Mouse (Mus musculus) testis, postnatal 14 days (tissue): ENCODE data around the gene Cbarp.

Source experiments
- DNase-seq: peaks from one replicate; pipeline ENCODE4 v3.0.0; 2021; ENCODE audit warnings: low spot score

The Cbarp gene

GRCm38 (mm10) chr10:80143664-80144063 lies 3.0 kb upstream of the Cbarp start:
- DNase-seq = no peak

- DNase-seq = no peak
Measured at GRCm38 (mm10) chr10:80142530-80142925, 1.9 kb upstream of the Cbarp start.

DNA sequence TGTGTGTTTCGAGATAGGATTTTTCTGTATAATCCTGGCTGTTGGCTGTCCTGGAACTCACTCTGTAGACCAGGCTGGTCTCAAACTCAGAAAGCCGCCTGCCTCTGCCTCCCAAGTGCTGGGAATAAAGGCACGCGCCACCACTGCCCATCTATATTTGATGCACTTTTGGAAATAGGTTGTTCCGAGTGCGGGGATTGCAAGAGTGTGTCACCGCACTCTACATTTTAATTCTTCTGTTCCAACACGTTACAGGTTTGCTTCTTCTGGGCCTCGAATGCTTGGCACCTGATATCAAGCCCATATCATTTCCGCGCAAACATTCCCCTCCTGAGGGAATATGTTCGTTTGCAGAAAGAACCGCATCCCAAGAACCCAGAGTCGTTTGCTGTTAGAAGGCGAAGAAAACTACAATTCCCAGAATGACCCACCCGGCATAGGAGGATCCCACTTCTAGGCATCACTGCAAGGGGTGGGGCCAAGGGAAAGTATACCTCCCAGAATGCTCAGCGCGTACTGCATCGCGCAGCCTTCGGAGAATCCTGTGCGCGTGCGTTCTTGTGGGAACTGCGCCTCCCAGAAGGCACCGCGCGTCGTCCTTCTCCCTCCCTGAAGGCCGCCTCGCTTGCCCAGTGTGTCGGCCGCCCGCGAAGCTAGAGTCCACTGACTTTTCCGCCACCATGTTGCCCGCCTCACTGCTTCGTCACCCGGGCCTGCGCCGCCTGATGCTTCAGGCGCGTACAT lies 1.3 kb upstream of the Cbarp start:
- peak; percentile 95 for DNase-seq

DNA sequence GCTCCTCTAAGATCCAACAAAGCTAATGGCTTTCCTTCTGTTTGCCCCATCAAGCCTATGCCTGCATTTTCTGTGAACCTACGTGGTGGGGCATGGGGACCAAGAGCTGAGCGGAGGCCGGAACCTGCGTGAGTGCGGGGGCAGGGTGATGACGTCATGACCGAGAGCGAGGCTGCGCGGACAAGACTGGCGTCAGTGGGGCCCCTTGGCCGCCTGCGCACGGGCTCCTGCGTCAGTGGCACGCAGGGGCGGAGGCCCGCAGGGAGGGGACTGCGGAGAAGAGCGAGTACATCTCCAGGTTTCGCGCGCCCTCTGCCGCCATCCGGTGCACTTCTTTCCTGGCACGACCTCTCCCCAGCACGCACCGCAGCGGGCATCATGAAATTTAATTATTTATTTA lies 608 bp upstream of the Cbarp start:
- DNase-seq = peak; percentile 93

- no peak for DNase-seq
Measured at GRCm38 (mm10) chr10:80139975-80140665, 515 bp downstream of the Cbarp start.

DNA sequence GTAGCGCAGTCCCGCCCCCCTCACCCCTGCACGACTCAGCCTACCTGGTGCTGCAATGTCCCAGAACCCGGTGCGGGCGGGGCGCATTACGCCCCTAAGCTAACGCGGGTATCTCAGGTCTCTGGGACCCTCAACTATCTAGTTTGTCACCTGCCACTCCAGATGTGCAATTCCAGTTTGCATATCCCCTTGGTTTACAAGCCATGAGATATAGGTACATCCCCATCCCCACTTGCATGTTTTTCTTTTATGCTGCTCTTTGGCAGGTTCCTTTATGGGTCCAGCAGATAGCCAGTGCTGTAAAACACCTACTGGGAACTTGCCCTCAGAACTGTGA lies 1.2 kb downstream of the Cbarp start:
- DNase-seq = no peak

GRCm38 (mm10) chr10:80138553-80139438 lies 1.8 kb downstream of the Cbarp start, which contains the start of gene Atp5d:
Gene Atp5d (plus strand): TSS chr10:80138632.
- peak; percentile 69 for DNase-seq

DNA sequence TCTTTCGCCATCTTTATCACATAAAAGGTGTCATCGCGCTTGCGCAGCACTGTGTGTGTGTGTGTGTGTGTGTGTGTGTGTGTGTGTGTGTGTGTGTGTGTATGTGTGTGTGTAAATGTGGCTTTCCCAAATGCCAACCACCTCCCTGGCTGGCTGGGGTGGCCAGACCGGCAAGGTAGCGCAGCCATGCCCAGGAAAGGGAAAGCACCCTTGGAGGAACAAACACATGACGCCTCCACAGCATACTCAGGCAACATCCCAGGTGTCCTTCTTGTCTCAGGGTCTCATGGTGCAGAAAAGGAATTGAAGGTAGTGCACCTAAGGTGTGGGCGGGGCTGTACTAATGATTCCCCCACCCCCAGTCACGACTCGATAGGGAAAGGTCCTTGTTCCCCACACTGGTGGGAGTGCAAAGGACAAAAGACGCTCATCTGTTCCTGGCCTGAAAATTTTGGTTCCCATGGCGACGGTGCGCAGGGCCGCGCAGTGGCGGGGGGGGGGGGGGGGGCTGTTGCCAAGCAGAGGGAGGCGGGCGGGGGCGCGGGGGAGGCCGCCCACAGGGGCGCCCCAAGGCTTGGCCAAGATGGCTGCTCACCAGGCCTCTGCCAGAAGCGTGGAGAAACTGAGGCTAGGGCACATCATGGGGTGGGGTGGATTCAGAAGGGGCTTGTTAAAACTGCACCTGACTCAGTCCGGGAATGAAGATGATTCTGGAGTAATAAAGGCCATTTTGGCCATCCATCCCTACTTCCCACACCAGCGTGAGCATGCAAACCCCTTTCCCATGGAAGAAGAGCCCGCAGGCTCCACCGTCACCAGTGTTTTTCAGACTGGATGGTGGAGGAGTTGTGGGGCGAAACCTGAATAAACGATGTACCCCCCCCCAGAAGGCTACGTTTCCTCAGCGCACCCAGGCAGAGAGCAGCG lies 2.7 kb downstream of the Cbarp start:
- DNase-seq = no peak

- no peak for DNase-seq
Measured at GRCm38 (mm10) chr10:80136952-80137625, 3.5 kb downstream of the Cbarp start.

GRCm38 (mm10) chr10:80136179-80136951 lies 4.3 kb downstream of the Cbarp start:
- no peak for DNase-seq

DNA sequence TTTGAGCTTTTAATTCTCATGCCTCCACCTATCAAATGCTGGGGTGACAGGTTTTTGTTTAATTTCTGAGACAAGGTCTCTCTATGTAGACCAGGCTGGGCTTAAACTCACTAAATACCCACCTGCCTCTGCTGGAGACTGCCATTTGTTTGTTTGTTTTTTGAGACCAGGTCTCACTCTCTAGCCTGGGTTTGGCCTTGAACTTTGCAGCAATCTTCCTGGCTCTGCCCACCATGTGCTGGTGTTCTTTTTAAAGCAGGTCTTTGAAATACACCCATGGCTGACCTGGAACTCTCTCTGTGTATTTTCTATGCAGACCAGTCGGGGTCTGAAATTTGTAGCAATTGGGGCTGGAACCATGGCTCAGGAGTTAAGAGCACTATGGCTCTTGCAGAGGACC lies 5.0 kb downstream of the Cbarp start:
- DNase-seq = no peak

- DNase-seq = no peak
Measured at GRCm38 (mm10) chr10:80135161-80135560, 5.5 kb downstream of the Cbarp start.

- DNase-seq = no peak
Measured at GRCm38 (mm10) chr10:80134421-80134820, 6.2 kb downstream of the Cbarp start.

DNA sequence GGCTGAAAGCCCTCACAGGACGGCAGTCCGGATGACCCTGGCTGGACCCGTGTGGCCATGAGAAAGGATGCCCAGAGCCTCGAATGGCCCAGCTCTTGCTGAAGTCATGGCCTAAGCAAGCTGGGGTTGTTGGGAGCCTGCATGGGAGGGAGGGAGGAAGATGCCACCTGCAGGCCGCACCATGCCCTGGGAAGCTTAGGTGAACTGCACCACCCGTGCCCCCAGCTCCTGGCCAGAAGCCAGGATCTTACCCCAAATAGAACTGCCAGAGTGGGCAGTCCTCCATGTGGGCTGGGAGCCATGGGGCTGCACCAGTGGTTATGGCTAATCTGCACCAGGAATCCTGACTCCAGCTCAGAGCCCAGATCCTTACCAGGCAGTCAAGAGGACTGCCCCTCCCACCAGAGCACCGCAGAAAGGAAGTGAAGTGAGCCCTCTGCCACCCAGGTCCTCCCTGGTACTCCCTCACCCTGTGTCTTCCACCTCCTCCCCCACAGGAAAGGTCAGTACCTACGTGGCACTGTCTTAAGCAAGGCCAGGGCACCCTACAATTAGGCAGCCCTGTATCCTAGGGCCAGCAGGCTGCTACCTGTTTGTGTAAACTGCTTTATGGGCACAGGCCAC lies 7.3 kb downstream of the Cbarp start:
- no peak for DNase-seq

GRCm38 (mm10) chr10:80131952-80132350 lies 8.7 kb downstream of the Cbarp start:
- peak; percentile 27 for DNase-seq

DNA sequence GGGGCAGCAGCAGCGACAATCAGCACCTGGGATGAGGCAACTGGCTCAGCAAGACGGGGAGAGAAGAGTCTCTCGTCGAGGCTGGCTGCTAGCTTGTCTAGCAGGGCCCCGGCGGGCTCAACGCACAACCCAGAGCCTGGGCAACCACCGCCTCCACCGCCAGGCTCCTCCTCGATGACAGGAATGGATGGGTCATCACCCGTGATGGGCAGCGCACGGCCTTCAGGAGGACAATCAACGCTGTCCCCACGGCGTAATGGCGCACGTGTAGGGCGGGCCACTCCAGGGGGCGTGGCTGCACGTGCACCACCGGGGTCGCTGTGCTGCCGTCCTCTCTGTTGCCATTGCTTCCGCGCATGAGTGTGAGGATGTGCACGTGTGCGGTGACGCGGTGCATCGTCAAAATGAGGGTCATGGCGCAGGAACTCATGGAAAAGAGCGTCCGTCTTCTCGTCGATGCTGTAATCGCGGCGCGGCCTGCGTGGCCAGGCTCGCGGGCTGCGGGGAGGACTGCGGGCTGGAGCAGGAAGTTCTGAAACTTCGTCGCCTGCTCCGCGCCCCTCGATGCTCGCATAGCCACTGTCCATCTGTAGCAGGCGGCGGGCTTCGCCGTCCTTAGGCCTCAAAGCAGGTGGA lies 9.2 kb downstream of the Cbarp start:
- DNase-seq = peak; percentile 62

- DNase-seq = no peak
Measured at GRCm38 (mm10) chr10:80130403-80131031, 10.1 kb downstream of the Cbarp start.

- no peak for DNase-seq
Measured at GRCm38 (mm10) chr10:80129846-80130245, 10.8 kb downstream of the Cbarp start.

DNA sequence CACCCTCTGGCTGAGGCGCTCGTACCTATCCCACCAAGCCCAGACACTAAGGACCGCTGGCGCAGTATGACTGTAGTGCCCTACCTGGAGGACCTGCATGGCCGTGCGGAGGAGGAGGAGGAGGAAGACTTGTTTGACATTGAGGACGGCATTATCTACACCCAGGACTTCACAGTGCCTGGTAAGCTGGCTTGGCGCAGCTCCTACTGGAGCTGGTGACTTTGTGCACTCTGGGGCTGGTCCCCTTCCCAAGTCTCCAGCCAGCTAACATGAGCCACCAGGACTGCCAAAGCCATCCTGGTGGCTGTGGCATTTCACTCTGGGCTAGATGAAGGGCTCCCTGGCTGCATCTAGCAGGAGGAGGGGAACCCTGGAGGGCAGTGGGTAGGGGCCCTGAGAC lies 12.7 kb downstream of the Cbarp start:
- no peak for DNase-seq
